Mouse (Mus musculus) right cerebral cortex, postnatal 14 days (tissue): ENCODE data around the gene Thsd7a.

ENCODE experiments used
- DNase-seq: peaks from one replicate; pipeline ENCODE4 v3.0.0; 2022

The Thsd7a gene

GRCm38 (mm10) chr6:12381136-12381778 lies 368.0 kb downstream of the Thsd7a start:
- peak; percentile 61 for DNase-seq

DNA sequence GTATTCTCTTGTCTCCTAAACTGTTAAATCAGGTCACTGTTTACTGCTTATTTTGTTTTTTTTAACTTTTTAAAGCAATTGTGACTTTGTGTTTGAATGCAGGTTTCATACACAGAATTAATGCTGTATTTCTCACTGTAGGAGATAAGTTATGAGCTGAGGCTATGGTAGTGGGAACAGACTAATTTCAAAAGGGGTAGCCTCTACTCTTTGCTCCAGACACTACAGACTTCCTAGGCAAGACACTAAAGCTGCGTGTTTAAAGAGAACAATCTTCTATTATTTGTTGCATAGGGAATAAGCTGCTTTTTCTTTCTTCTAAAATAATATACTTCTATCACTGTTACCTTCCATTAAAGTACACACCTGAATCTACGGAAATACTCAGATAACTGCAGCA lies 368.5 kb downstream of the Thsd7a start:
- no peak for DNase-seq

- DNase-seq: no peak
Measured at GRCm38 (mm10) chr6:12358737-12359136, 390.5 kb downstream of the Thsd7a start.

DNA sequence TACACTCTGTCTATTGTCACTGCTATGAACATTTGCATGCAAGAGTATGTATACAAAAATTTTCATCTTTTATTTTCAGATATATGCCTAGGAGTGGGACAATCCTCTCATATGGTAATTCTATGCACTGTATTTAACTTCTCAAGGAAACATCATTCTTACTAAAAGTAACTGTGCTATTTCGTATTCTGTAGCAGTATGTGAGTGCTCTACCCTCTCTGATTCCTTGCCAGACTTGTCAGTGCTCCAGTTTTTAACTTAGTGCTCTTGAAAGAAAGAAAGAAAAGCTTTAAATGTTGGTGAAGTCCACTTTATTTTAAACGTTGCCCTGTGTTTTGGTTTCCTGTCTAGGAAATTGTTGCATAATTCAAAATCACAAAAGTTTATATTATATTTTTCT lies 395.6 kb downstream of the Thsd7a start:
- no peak for DNase-seq

DNA sequence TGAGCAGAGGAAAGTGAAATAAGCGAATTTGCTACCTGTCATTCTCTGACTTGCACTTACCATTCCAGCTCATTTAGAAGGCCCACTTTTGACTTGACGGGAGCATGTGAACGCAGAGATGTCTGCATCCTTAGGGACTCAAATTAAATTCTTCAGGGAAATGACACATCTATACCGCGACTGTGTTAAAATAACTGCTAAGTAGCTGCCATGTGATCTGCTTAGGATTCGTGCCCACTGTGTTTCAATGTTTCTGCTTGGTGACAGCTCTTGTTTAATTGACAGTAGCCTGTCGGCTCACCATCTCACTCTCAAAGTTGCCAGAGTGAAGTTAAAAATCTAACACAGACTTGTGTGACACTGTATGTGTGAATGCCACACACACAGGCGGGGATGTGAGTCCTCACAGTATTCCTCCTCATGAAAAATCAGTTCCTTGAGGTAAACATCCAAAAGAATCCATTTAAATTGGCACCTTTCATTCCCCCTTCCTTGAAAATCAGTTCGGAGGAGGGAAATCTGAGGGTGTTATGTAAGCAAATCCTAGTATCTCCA lies 397.0 kb downstream of the Thsd7a start:
- no peak for DNase-seq

DNA sequence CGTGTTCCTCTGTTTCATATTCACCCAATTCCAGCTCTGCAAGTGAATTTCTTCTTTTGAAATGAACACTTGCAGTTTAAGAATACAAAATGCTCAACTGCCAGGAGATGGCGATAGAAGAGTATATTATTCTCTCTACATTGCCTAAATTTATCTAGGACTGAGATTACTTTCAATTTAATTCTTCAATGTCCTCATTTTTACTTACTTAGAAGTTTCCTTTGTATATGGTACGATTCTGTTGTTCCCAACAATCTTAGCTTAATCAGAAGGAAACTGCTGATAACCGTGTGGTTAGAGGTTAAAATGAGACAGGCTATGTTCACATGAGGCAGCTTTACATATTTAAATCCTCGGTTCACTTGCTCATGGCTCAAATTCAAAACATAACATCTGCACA lies 398.5 kb downstream of the Thsd7a start:
- no peak for DNase-seq

DNA sequence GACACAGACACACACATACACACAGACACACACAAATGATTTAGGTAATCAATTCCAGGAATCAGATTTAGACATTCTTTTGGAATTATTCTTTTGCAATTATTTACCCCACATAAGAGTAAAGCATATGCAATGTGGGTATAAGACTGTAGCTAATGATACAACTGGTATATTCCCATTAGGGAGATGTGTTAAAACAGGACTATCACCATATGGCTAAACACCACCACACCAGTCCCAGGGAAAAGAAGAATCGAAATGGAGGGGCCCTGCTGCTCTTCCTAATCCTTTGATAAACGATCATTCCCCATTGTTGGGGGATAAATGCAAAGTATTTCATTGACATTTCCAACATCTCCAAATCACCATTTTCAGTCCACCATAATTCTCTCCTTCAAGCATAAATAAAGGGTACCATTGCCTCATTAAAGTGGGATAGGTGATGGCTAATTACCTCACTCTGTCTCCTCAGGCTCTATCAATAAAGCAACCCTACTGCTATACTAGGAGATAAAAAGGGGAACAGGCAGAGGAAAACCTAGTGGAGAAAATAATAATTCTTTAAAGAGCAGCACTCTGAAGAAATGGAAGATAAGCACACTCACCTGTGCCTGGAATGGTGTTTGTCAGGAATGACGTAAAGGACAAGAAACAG lies 400.0 kb downstream of the Thsd7a start:
- no peak for DNase-seq

DNA sequence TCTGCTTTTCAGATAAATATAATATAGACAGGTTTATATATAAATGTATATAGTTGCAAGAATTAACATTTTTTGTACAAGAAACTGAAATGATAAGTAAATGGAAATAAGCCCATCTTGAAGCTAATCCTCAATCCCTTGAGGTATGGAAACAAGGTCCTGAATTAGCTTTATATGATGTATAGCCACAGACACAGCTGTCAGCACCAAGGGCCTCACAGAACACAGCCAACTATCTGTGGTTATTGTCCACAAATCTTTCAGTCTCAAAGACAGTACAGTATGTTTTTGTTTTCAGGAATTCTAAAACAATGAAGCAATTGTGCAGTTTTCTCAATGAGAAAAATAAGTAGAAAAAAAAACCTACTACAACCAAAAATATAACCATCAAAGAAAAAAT lies 400.5 kb downstream of the Thsd7a start:
- DNase-seq: no peak

GRCm38 (mm10) chr6:12336590-12337584 lies 412.3 kb downstream of the Thsd7a start:
- no peak for DNase-seq

DNA sequence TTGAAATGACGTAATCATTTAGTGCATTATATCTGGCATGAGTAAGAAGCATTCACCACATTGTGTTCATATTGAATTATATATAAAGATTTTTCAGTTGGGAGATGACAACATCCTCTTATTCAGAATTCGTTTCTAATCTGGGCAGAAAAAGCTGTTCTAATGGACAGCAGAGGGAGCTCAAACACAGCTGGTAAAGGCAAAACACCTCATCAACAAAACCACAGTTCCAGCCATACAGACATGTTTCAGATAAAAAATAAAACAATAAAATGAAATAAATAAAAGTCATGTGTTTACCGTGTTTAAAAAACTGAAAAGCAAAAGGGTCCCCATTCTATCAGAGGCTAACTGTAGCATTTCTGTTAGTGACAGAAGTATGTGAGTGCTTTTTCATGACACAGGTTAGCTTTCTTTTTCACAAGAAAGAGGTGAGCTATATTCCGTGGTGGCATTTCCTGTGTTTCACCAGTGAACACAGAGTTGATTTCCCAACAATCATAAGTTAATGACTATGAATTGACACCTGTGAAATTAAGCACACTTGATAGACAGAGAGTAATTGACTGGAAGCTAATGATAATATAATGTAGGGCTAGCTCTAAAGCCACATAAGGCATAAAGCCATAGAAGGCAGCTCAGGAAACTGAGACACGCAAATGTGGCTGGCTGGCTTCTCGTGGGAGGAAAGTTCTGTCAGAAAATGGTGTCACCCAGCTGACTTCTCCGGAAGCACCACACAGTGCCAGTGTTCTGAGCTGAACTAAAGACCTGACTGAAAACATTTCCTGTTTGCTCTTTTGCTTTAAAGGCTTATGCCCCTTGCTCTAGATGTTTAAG lies 433.9 kb downstream of the Thsd7a start:
- DNase-seq: no peak

GRCm38 (mm10) chr6:12307502-12307901 lies 441.7 kb downstream of the Thsd7a start:
- no peak for DNase-seq

GRCm38 (mm10) chr6:12262641-12263400 lies 486.4 kb downstream of the Thsd7a start:
- no peak for DNase-seq
